Mouse (Mus musculus) frontal cortex, postnatal 36 days (tissue): ENCODE data around the gene Tmem164.
"Not testable (repeated sequence)": the region's sequence is repeated elsewhere in the genome, so short reads cannot be mapped to it uniquely, and the experiment has no call there.

Experiments
- DNase-seq, 2 experiments: peaks; one replicate each; pipeline ENCODE4 v3.0.0; 2022; ENCODE audit warnings: low spot score in 2 of 2

The Tmem164 gene

GRCm38 (mm10) chrX:142681056-142681615, at the start of gene Tmem164:
TSS of gene Tmem164 (plus strand) at chrX:142681406.
- peak; percentile 38 to 56 for DNase-seq

- DNase-seq: not testable (repeated sequence)
These were observed 48.2 kb upstream of the Tmem164 start for GRCm38 (mm10) chrX:142632990-142633389.

DNA sequence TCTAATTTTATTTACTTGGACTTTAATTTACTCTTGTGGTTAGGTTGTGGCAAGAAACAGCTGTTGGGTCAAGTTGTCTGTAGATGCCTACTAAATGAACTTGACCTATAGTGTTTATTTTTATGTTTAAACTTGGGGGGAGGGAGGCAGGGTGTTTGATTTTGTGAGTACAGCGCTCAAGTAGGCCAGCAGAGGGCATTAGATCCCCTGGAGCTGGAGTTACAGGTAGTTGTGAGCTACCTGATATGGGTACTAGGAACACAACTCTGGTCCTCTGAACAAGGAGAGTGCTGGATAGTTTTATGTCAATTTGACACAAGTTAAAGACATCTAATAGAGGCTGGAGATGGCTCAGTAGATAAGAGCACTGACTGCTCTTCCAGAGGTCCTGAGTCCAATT, 34.0 kb upstream of the Tmem164 start:
- DNase-seq: no peak

DNA sequence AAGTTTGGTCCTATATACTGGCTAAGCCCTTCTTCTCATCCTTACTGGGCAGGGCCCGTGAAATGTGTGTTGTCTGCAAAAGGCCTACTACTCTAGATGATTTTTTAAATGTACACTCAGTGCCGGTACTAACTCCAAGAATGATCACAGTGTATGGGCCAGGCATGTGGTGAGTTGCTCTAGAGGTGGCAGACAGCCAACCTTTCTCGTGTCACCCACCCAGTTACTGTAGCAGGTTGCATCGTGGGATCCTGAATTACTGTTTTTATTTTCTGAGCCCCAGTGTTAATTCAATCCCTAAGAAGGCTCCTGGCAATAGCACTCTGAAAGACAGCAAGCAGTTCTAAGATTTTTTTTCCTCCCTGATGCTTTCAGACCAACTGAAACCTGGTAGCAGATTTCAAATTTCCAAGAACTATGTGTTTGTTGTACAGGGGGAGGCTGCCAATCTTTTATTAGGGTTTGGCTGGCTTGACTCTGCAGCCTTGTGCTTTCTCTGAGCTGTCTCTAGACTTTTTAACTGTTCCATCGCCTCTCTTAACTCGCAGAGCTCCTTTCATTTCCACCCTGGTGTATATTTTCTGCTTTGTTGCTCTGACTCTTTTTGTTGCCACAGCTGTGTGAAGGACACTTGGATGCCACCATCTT, 31.0 kb upstream of the Tmem164 start:
- DNase-seq: peak; percentile 1 to 8

GRCm38 (mm10) chrX:142664704-142665422, 16.3 kb upstream of the Tmem164 start:
- DNase-seq: no peak

DNA sequence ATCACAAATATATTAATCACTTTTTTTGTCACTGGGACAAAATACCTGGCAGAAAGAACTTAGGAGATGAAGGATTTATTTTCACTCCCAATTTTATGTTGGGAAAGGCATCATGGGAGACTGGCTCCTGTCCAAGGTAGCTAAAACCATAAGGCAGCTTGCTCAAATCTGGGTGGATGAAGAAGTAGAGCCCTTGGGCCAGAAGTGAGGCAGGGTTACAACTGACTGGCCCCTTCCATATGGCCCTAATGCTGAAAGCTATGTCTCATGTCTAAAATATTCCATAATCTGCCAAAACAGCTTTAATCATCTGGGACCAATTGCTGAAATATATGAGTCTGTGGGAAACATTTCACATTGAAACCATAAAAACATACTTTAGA, 15.8 kb upstream of the Tmem164 start:
- no peak for DNase-seq

DNA sequence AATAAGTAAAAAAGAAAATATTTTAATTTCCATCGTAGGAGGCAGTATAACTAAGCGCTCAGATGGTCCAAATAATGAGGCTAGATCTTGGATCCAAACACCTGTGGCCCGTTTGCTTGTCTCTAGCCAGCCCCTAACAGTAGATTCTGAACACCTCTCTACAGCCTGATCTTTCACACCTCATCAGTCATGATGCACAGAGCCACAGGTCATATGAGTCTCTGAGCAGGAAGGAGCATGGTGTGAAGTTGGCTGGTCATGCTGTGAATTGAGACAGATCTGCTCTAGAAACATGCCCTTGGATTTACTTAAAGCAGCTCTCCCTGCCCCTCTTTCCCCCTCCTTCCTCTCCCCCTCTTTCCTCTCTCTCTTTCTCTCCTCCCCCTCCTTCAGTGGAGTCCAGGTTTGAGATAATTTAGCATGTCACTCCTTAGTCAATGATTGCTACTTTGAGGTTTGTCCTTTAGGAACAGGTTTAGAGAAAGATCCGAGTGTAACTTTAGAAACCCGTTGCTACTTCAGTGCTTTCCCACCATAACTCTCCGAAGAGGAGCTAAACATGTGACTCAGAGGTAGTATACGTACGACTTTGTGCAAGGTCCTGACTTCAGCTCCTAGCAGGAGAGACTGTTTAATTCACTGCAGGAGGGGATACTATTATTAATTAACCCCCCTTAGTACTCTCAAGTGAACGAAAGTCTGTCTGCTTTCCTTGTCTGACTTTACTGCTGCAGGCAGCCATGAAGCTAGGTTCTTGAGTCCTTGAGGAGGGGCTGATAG, 11.7 kb upstream of the Tmem164 start:
- no peak for DNase-seq

DNA sequence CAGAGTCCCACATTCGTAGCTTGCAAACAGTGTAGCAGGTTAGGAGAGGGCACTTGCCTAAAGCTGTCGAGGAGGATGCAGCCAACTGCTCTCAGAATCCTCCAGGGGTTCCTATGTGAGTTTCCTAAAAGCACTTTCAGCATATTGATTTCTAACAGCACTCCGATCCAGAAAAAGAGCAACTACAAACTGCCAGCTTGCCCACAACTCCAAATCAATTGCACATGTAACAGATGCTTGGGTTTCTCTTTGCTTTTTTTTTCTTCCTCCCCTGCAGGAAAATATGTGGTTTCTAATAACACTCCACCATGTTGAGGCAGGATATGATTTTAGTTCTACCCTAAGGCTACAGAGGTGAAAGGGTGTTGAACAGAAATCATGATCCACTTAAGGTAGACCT, 11.1 kb upstream of the Tmem164 start:
- DNase-seq: no peak

DNA sequence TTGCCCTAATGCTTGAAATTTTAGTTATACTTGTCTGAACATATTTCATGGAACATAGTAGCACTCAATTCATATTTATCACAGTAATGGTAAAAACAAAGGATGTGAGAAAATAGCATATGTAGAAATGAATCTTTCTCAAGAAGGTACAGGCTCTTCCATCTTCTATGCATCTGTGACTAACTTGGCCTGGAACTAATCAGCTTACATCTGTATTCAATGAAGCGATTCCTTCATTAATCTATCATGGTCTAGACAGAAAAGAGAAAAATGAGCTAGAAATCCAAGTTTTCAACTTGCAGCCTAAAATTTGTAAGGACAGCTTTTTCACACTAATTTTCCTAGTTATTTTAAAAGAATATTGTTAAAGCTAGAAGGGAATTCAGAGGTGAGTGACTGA, 10.1 kb upstream of the Tmem164 start:
- DNase-seq: no peak

GRCm38 (mm10) chrX:142672701-142673100, 8.5 kb upstream of the Tmem164 start:
- DNase-seq: no peak

- no peak for DNase-seq
These were observed 4.0 kb upstream of the Tmem164 start for GRCm38 (mm10) chrX:142677193-142677592.

DNA sequence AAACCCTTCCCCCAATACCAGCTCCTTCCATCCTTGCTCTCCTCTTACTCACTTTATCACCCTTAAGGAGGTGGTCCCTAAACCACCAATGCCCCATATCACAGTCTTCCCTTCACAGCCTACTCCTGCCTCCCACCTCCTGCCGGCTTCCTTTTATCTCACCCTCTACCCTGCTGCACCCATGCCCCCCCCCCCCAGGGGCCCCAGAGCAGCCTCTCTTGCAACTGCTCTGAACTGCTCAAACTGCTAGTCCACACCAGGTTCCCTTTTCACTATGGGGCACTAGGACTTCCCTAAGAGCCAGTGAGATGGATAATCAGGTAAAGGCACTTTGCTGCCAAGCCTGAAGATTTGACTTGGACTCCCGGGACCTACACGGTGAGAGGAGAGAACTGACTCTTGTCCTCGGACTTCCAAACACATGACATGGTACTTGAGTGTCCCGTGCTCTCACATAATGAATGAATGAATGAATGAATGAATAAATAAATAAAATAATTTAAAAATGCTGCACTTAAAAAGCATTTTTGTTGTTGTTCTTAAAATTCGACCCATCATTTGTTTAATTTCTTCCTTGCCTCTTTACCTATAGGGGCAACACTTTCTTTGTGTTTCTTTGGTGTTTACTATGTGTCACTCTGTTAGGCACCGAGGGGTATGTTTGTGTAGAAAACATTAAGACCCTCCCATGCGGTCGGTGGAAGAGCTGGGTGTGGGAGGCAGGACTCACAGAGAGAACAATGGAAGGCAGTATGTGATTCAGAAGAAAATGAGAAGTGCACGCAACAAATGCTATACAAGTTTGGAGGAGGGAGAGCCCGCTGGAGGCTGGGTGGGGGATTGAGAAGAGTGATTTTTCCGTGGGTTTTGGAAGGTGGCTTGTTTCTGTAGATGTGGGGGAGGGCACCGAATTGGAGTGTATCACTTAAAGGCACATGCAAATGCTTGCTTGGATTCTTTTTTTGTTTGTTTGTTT, 2.4 kb upstream of the Tmem164 start:
- DNase-seq: no peak

DNA sequence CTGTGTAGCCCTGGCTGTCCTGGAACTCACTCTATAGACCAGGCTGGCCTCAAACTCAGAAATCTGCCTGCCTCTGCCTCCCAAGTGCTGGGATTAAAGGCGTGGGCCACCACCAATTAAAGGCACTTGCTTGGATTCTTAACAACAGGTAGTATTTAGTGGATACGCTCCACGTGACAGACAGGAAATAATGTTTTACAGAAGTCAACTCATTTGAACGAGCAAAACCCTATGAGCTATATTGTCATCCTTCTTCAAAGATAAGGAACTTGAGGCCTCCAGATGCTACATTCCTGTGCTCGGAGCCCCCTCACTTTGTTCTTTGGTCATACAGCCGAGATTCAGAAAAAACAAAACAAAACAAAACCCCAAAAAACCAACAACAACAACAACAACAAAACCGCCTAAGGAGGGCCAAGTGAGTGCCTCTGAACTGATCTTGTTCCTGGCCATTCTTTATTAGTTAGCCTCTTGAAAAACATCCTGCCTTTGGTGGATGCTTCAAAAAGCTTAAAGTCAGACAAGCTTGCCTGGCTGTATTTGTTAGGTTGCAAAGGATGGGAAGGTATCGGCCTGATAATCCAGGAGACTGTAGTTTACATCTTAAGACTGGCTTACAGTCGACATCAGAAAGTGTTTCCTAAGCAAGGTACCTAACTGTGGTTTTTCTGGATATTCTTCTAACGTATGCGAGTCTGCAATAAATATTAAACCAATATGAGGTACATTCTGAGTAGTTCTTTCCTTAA, 1.5 kb upstream of the Tmem164 start:
- no peak for DNase-seq

GRCm38 (mm10) chrX:142680391-142681055, 683 bp upstream of the Tmem164 start:
- DNase-seq: peak; percentile 19

- DNase-seq: no peak
These were observed 473 bp downstream of the Tmem164 start for GRCm38 (mm10) chrX:142681616-142682141.

DNA sequence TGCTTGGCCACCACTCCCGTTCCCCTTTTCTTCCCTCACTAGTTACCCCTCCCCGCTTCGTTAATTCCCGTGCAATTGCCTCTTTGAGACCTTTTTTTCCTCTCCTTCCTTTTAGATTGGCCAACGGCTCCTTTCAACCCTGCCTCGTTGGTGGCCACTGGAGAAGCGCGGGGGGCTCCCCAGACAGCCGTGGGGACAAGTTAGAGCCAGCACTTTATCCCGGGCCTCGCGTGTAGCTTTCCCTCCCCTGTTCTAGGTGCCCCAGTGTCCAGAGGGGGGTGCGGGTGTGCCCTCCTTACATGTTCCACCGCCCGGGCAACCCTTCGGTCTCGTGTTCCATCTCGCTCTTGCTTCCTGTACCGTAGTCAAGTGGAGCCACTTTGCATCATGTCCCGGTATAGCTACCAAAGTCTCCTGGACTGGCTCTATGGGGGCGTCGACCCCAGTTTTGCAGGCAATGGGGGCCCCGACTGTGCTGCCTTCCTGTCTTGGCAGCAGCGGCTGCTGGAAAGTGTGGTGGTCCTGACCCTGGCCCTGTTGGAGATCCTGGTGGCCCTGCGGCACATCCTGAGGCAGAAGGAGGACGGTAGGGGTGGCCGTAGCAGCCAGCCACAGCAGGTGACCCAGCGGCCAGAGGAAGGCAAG, 1.1 kb downstream of the Tmem164 start:
- DNase-seq: no peak

- no peak for DNase-seq
These were observed 1.8 kb downstream of the Tmem164 start for GRCm38 (mm10) chrX:142682990-142683389.

GRCm38 (mm10) chrX:142684674-142685073, 3.5 kb downstream of the Tmem164 start:
- DNase-seq: no peak

GRCm38 (mm10) chrX:142685676-142686075, 4.5 kb downstream of the Tmem164 start:
- no peak for DNase-seq
